Comparison of ENCODE assay signal across 8 mouse cellular contexts in genomic region chr8:104591856-104592255, GRCm38 (mm10). TPM values are rescaled to one million over a fixed set of nuclear protein-coding genes. Genes with fewer than 3 reads are reported as not detected.
DNase-seq lines count a peak whose midpoint lies in the region; ATAC-seq lines count a peak whose summit lies in the region.

No protein-coding gene starts in this region.

- H3K27ac ChIP-seq in limb, embryonic 13.5 days: peak overlapping the region; percentile 83
- peak overlapping the region; percentile 87 for H3K27ac ChIP-seq in stomach, embryonic 16.5 days (ENCODE audit: low read length)

- H3K27me3 ChIP-seq in megakaryocyte, embryonic 14.5 days (replicated peaks): peaks cover 1% of the 10 kb centered on the region
- H3K27me3 ChIP-seq in limb, embryonic 13.5 days: no peaks in the 10 kb centered on the region
- no peaks in the 10 kb centered on the region for H3K27me3 ChIP-seq in stomach, embryonic 16.5 days (ENCODE audit: control insufficient read depth, insufficient read depth, low read length)

- peak overlapping the region; percentile 88 for H3K4me2 ChIP-seq in limb, embryonic 13.5 days (replicated peaks)
- peak overlapping the region; percentile 77 for H3K4me2 ChIP-seq in stomach, embryonic 16.5 days (ENCODE audit: low read depth, low read length)

- WGBS in limb, embryonic 13.5 days: under 1% methylated on average over 9 of the region's 9 CpGs
- WGBS in stomach, embryonic 16.5 days: 5% methylated on average over 9 of the region's 9 CpGs

- H3K4me1 ChIP-seq in megakaryocyte, embryonic 14.5 days: peaks cover 61% of the 10 kb centered on the region
- peaks cover 14% of the 10 kb centered on the region for H3K4me1 ChIP-seq in limb, embryonic 13.5 days
- H3K4me1 ChIP-seq in stomach, embryonic 16.5 days (ENCODE audit: control insufficient read depth, insufficient read depth, low read length): peaks cover 9% of the 10 kb centered on the region; the same call in 1 of the 2 replicates

- H3K4me3 ChIP-seq in megakaryocyte, embryonic 14.5 days (replicated peaks): peak overlapping the region; percentile 97
- peak overlapping the region; percentile 69 for H3K4me3 ChIP-seq in limb, embryonic 13.5 days
- peak overlapping the region; percentile 79 for H3K4me3 ChIP-seq in stomach, embryonic 16.5 days (replicated peaks; ENCODE audit: low read length)

- peaks cover 37% of the 10 kb centered on the region for H3K36me3 ChIP-seq in megakaryocyte, embryonic 14.5 days (replicated peaks; ENCODE audit: low read length)
- H3K36me3 ChIP-seq in limb, embryonic 13.5 days: peaks cover 33% of the 10 kb centered on the region
- H3K36me3 ChIP-seq in stomach, embryonic 16.5 days (ENCODE audit: control insufficient read depth, insufficient read depth, low read length): peaks cover 14% of the 10 kb centered on the region

- no peak for ATAC-seq in megakaryocyte, adult 5-6 weeks (ENCODE audit: poor library complexity, severe bottlenecking)
- ATAC-seq in limb, embryonic 13.5 days (ENCODE audit: low FRiP score, low read depth): peak; percentile 3; the same call in 1 of the 2 replicates
- ATAC-seq in stomach, embryonic 16.5 days (ENCODE audit: insufficient read depth, low FRiP score): no peak

- no peaks in the 10 kb centered on the region for H3K9me3 ChIP-seq in megakaryocyte, embryonic 14.5 days
- no peaks in the 10 kb centered on the region for H3K9me3 ChIP-seq in limb, embryonic 13.5 days
- H3K9me3 ChIP-seq in stomach, embryonic 16.5 days (replicated peaks; ENCODE audit: control insufficient read depth, low read length): no peaks in the 10 kb centered on the region

- peak; percentile 52 for DNase-seq in adrenal gland, postnatal 10 days
- no peak for DNase-seq in adrenal gland, postnatal 14 days
- no peak for DNase-seq in cerebellum, adult 11-12 months
- DNase-seq in right cerebral cortex, postnatal 10 days (ENCODE audit: low spot score in 2 of 2): no peak

- peak overlapping the region; percentile 74 for H3K9ac ChIP-seq in limb, embryonic 13.5 days
- peak overlapping the region; percentile 77 for H3K9ac ChIP-seq in stomach, embryonic 16.5 days (ENCODE audit: low read length)

RNA-seq across cellular contexts. Expression of gene Pdp2, which starts 0.6 kb away (rescaled TPM):
- total RNA-seq in adrenal gland, postnatal 10 days (2021): 10 to 100 TPM; 25.1 to 32.4 TPM
- total RNA-seq in adrenal gland, postnatal 14 days (2021): 37.2 and 38.0 TPM in 2 replicates
- 1.3 TPM in 1 of 2 replicates, not detected in the other for polyA plus RNA-seq in megakaryocyte, embryonic 14.5 days (2012; ENCODE audit: insufficient read depth, low replicate concordance)
- 6.8 TPM in 2 replicates for total RNA-seq in megakaryocyte, adult 5-6 weeks (2015)
- total RNA-seq in megakaryocyte, adult 5-6 weeks (2017): 6.1 and 6.6 TPM in 2 replicates
- polyA plus RNA-seq in limb, embryonic 13.5 days (2015; fragmentation: Nextera tagmentation; extraction: Ambion mirVana): 13.8 and 14.0 TPM in 2 replicates
- 13.3 and 14.1 TPM in 2 replicates for polyA plus RNA-seq in stomach, embryonic 16.5 days (2015; fragmentation: Nextera tagmentation; extraction: Ambion mirVana)

RNA-seq across cellular contexts. Expression of gene Cdh16, which starts 32.3 kb away (rescaled TPM):
- total RNA-seq in adrenal gland, postnatal 10 days (2021): under 1 TPM; 0.12 to 0.66 TPM
- not detected in 2 replicates for total RNA-seq in adrenal gland, postnatal 14 days (2021)
- not detected in 2 replicates for polyA plus RNA-seq in megakaryocyte, embryonic 14.5 days (2012; ENCODE audit: insufficient read depth, low replicate concordance)
- not detected in 2 replicates for total RNA-seq in megakaryocyte, adult 5-6 weeks (2015)
- not detected in 2 replicates for total RNA-seq in megakaryocyte, adult 5-6 weeks (2017)
- polyA plus RNA-seq in limb, embryonic 13.5 days (2015; fragmentation: Nextera tagmentation; extraction: Ambion mirVana): 0.22 TPM in 1 of 2 replicates, not detected in the other
- 1.6 and 2.0 TPM in 2 replicates for polyA plus RNA-seq in stomach, embryonic 16.5 days (2015; fragmentation: Nextera tagmentation; extraction: Ambion mirVana)

RNA-seq across cellular contexts. Expression of gene Rrad, which starts 39.3 kb away (rescaled TPM):
- 1 to 10 TPM; 5.6 to 9.1 TPM for total RNA-seq in adrenal gland, postnatal 10 days (2021)
- total RNA-seq in adrenal gland, postnatal 14 days (2021): 2.4 and 5.1 TPM in 2 replicates
- polyA plus RNA-seq in megakaryocyte, embryonic 14.5 days (2012; ENCODE audit: insufficient read depth, low replicate concordance): 2.2 TPM in 1 of 2 replicates, not detected in the other
- total RNA-seq in megakaryocyte, adult 5-6 weeks (2015): 0.52 and 2.0 TPM in 2 replicates
- total RNA-seq in megakaryocyte, adult 5-6 weeks (2017): 0.73 and 1.5 TPM in 2 replicates
- polyA plus RNA-seq in limb, embryonic 13.5 days (2015; fragmentation: Nextera tagmentation; extraction: Ambion mirVana): 18.1 TPM in 2 replicates
- polyA plus RNA-seq in stomach, embryonic 16.5 days (2015; fragmentation: Nextera tagmentation; extraction: Ambion mirVana): 9.2 and 14.4 TPM in 2 replicates

RNA-seq across cellular contexts. Expression of gene Ciao2b, which starts 49.9 kb away (rescaled TPM):
- 10 to 100 TPM; 41.0 to 41.3 TPM for total RNA-seq in adrenal gland, postnatal 10 days (2021)
- total RNA-seq in adrenal gland, postnatal 14 days (2021): 39.3 and 47.6 TPM in 2 replicates
- 39.8 and 119 TPM in 2 replicates for polyA plus RNA-seq in megakaryocyte, embryonic 14.5 days (2012; ENCODE audit: insufficient read depth, low replicate concordance)
- total RNA-seq in megakaryocyte, adult 5-6 weeks (2015): 18.9 and 25.7 TPM in 2 replicates
- 15.1 and 28.2 TPM in 2 replicates for total RNA-seq in megakaryocyte, adult 5-6 weeks (2017)
- 88.9 and 89.4 TPM in 2 replicates for polyA plus RNA-seq in limb, embryonic 13.5 days (2015; fragmentation: Nextera tagmentation; extraction: Ambion mirVana)
- 92.6 and 93.6 TPM in 2 replicates for polyA plus RNA-seq in stomach, embryonic 16.5 days (2015; fragmentation: Nextera tagmentation; extraction: Ambion mirVana)

RNA-seq across cellular contexts. Expression of gene Car7, which starts 57.4 kb away (rescaled TPM):
- 1 to 10 TPM; 3.0 to 3.2 TPM for total RNA-seq in adrenal gland, postnatal 10 days (2021)
- total RNA-seq in adrenal gland, postnatal 14 days (2021): 4.0 and 4.1 TPM in 2 replicates
- 1.1 and 8.2 TPM in 2 replicates for polyA plus RNA-seq in megakaryocyte, embryonic 14.5 days (2012; ENCODE audit: insufficient read depth, low replicate concordance)
- total RNA-seq in megakaryocyte, adult 5-6 weeks (2015): 0.27 TPM in 1 of 2 replicates, not detected in the other
- total RNA-seq in megakaryocyte, adult 5-6 weeks (2017): 0.44 and 1.2 TPM in 2 replicates
- 0.83 and 0.93 TPM in 2 replicates for polyA plus RNA-seq in limb, embryonic 13.5 days (2015; fragmentation: Nextera tagmentation; extraction: Ambion mirVana)
- polyA plus RNA-seq in stomach, embryonic 16.5 days (2015; fragmentation: Nextera tagmentation; extraction: Ambion mirVana): 1.5 and 1.6 TPM in 2 replicates
